Mouse (Mus musculus) Muller cell, postnatal 12 days (primary cell): ENCODE results near the gene Zc2hc1c.

Experiments used
- DNase-seq: peaks from one replicate; pipeline ENCODE4 v3.0.0-alpha.2; 2015; ENCODE audit errors: inconsistent ontology term

Zc2hc1c gene

DNA sequence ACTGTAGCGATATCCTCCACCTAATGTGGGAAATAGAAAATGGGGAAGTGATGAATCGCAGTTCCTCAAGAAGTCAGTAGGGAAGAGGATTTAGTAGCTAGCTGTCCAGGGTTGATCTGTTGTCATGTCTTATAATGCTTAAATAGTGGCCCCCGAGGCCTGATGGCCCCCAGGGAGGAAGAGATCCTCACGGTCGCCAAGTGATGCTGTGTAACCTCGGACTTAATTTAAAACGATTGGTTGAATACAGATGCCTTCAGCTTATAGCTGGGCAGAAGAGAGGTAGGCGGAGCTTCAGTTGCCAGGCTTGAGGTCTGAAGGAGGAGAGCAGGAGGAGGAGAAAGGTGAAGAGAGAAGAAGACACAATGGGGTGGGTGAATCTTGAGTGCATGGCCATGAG is 4.1 kb upstream of the Zc2hc1c start:
- no peak for DNase-seq

DNA sequence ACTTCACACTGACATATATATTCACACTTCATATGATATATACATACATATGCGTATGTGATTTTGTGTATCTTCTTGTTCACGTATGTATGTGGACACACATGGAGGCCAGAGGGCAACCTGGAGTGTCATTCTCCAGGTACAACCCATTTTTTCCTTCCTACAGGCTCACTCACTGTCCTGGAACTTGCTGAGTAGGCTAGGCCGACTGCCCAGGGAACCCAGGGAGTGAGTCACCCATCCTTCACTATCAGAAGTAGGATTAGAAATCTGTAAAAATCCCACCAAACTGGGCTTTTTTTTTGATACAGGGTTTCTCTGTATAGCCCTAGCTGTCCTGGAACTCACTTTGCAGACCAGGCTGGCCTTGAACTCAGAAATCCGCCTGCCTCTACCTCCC is 3.4 kb upstream of the Zc2hc1c start:
- no peak for DNase-seq

DNA sequence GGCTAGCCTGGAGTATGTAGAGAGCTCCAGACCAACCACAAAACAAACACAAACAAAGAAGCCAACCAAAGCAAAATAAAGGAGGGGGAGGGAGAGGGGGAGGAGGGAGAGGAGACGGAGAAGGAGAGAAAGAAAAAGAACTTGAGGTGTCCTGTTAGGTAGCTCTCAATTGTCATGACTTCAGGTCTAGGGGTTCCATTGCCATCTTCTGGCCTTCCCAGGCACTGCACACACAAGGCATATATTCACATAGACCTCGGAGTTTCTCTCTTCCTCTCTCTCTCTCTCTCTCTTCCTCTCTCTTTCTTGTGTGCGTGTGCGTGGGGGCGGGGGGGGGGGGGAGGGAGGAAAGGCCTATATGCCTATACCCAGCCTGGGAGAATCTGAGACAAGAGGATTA is 1.4 kb upstream of the Zc2hc1c start:
- no peak for DNase-seq

DNA sequence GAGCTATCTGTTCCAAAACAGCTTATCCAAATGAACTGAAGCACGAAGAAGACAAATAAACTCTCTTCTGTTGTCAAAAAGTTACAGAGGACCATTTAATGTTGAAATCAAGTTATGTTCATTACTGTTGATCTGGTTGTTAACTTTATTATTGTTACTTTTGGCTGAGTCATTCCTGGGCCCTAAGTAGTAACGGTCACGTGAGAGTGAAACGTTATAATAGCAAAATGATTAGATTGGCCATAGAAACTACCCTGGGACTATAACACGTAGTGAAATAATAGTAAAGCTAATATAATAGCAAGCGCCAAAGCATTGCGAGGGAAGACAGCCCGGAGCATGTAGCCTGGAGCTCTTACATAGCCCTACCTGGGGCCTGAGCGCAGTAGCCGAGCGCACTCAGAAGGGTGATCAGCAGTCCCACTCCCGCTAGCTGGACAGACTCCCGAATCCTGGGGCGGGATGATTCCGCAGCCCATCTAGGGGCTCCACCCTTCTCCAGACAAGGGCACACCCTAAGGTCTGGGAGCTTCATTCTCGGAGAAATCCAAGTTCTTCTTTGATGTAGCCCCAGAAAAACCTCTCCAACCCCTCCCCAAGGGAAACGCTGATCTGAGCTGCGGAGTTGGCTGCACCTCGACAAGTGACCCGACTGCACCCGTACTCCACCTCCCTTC is 444 bp upstream of the Zc2hc1c start, which contains the start of gene Acyp1:
TSS of gene Acyp1 (minus strand) at position 630 of the 677 bp plus-strand sequence.
- DNase-seq = peak; percentile 60

DNA sequence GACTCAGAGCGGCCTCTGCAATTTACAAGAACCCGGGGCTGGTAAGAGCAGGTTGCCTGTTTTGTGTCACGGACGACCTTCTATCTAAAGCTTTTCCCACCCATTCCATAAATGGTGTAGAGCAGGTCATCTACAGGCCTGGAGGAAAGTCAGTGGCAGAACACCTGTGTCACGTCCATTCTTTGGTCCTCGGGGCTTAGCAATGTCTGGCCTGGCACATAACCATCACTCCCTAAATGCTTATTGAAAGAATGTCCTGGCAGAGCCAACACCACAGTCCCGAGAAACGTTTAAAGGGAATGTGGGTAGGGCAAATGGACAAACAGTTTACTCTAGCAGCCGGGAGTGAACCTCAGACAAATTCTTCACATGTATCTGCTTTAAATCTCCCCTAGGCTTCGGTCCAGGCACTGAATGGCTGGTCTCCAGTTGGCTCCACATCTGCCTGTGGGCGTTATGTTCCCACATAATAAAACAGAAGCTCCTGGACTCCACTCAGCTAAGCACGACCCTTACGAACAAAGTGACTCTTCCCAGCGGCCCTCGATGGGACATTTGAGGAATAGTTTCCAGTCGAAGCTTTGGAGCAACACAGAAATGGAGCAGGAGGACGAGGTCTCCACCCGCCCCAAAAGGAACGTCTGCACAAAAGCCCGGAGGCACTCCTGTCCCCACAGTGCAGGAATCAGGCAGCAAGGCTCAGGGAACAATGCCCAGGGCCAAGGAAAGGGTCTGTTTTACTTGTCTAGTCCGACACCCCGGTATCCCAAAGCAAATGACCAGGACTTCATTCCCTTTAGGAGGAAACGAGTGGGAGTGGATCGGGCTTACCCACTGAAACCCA is 988 bp downstream of the Zc2hc1c start:
- DNase-seq = peak; percentile 77

DNA sequence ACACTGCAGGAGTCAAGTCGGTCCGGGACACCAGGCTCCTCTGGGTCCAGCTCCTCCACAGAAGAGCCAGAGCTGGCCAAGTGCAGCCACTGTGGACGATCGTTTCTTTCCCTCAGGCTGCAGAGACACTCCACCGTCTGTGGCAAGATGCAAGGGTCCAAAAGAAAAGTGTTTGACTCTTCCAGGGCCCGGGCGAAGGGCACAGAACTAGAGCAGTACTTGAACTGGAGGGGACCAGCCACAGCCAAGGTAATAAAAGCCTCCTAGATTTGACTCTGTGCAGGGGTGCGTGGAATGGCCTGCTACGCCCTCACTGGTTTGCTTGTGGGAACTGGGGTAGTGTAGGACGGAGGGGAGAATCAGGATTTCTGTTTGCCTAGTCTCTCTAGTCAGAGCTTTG is 2.2 kb downstream of the Zc2hc1c start:
- DNase-seq = no peak

DNA sequence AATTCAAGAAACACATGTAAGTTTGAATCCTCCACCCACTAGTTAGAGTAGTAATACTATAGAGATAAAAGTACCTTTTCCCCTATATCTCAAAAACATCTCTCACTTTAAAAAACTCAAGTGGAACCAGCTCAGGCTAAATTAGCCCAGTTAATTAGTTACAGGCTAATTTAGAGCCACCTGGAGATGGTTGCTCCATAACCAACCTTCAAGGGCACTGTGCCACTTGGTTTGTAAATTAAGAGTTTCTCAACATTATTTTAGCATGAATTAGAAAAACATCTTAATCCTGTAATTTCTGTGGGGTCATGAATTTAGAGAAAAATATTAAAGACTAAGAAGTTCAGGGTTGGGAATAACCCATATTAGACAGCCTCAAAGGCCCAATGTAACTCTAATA is 3.1 kb downstream of the Zc2hc1c start:
- DNase-seq = no peak

DNA sequence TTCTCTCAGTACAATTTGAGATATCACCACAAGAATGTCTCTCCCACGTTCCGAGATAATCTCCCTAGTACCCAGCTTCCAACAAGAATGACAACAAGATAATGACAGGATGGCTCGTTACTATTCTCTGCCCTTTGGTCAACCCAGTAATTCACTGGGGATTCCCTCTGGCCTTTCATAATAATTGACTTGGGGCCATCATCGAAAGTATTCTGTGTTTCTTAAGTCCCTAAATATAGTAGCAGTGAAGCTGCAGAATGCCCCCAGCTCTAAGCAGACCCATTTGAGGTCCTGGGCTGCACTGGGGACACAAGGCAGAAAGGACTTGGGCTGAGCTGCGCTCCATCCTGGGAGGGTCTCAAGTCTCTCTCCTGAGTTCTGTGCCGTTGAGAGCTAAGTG is 3.9 kb downstream of the Zc2hc1c start:
- no peak for DNase-seq

DNA sequence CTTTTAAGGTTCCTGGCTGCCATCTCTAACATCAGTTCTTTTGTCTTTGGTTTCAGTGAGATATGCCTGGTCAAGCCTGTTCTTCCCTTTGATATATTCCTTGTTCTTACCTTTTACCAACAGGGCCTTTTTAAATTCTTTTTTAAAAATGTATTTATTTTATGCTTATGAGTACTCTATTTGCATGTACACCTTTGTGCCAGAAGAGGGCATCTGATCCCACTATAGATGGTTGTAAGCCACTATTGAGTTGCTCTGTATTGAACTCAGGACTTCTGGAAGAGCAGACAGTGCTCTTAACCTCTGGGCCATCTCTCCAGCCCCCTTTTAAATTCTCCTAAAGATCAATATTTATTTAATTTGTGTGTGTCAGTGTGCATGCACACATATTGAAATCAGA is 4.5 kb downstream of the Zc2hc1c start:
- DNase-seq = no peak

GRCm38 (mm10) chr12:85295506-85295905 is 7.1 kb downstream of the Zc2hc1c start:
- no peak for DNase-seq

DNA sequence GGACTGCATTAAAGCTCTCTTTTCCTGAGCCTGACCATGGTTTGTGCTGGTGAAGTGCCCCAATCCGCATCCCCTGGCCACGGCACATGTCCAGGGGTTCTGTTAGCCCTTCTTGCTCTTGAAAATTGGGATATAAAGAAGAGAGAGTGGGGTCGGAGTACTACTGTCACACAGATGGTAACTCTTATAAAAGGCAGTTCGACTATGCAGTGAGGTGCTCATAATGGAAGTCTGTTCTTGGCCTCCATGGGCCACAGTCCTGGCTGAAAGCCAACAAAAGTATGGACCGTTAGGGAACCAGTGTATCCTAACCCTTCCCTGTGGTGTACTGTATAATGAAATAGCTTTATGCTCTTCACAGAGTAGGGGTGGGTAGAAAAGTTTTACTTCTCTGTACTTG is 8.5 kb downstream of the Zc2hc1c start:
- no peak for DNase-seq

DNA sequence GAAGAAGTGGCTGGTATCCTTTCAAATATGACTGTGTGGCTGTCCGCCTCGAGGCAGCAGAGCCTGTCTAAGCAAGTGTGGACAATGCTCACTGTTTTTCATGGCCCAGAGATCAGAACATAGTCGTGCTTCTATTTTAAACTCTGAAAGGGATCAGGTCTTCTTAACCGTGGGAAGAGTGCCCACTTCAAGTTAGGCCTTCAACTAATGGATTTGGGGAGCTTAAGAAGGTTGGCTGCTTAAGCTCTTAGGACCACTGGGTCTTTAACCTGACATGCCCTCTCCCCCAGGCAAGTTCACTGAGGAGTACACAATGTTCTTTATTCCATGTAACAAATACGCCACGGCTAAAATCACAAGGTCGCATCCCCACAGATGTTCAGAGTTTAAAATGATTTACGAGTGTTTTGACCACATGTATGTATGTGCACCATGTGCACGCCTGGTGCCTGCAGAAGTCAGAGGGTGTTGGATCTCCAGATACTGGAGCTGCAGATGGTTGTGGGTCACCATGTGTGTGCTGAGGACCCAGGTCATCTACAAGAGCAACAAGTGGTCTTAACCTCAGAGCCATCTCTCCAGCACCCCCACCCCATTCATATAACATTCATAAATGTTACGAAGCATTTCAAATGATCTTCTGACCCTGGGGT is 9.1 kb downstream of the Zc2hc1c start:
- no peak for DNase-seq

- no peak for DNase-seq
Observed at GRCm38 (mm10) chr12:85298127-85298834, 9.9 kb downstream of the Zc2hc1c start.

GRCm38 (mm10) chr12:85298835-85299180 is 10.4 kb downstream of the Zc2hc1c start:
- no peak for DNase-seq

- DNase-seq = no peak
Observed at GRCm38 (mm10) chr12:85303256-85303655, 14.9 kb downstream of the Zc2hc1c start.

DNA sequence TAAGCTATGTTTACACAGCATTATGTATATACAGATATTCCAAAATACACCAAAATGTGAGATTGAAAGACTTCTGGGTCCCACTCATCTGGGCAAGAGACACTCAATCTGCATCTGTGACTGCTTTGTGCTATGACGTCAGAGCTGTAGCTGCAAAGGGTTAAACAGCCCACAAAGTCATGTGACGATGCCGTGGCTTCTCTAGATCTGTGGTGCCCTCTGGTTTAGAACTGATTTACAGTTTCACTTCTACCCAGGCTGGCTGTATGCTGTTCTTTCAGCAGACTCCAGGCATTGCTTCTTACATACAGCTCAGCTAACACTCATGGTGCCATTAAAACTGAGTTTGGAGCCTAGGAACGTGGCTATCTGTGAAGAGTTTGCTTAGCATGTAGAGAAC is 16.3 kb downstream of the Zc2hc1c start:
- DNase-seq = no peak

DNA sequence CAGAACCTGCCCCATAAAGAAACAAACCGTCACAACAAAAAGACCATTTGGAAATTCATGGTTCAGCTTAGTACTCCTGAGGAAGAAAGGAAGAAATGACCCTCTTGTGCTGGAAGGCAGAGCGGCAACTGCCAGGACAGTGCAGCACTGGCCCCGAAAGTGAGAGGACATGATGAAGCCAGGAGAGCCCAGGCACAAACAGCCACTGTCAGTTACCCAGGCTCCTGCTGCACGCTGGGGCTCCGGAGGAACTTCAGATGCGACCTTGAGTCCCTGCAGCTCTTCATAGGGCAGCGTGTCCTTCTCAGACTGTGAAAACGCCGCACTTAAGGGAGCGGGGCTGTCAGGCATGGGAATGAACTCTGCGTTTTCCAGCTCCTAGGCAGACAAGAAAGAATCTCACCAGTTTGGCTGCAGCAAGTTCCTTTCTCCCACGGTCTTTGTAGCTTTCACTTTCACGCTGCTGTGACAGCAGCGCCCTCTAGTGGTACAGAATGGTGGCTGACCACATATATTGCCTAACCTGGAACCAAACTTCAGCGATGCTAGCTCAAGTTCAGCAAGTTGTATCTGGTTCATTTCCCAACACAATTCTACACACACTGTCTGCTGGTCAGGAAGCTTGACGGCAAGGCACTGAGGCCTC is 17.0 kb downstream of the Zc2hc1c start:
- DNase-seq = peak; percentile 70

DNA sequence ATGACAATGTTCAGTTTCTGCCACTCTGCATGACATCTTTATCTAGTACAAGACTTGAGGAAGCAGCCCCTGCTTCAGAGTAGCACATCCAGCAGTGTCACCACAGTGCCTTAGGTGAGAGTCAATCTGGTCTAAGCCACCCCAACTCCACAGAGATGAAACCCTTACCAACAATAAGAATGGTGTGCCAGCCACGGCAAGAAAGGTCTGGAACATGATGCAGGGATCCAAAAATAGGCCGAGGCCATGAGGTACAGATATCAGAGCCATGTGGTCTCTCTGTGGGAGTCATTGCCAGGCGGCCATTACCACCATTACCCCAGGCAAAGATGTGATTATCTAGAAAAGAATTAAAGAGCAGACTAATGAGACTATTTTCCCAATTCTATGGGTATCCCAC is 20.3 kb downstream of the Zc2hc1c start:
- DNase-seq = no peak

- peak; percentile 17 for DNase-seq
Observed at GRCm38 (mm10) chr12:85330153-85330552, 41.8 kb downstream of the Zc2hc1c start.

DNA sequence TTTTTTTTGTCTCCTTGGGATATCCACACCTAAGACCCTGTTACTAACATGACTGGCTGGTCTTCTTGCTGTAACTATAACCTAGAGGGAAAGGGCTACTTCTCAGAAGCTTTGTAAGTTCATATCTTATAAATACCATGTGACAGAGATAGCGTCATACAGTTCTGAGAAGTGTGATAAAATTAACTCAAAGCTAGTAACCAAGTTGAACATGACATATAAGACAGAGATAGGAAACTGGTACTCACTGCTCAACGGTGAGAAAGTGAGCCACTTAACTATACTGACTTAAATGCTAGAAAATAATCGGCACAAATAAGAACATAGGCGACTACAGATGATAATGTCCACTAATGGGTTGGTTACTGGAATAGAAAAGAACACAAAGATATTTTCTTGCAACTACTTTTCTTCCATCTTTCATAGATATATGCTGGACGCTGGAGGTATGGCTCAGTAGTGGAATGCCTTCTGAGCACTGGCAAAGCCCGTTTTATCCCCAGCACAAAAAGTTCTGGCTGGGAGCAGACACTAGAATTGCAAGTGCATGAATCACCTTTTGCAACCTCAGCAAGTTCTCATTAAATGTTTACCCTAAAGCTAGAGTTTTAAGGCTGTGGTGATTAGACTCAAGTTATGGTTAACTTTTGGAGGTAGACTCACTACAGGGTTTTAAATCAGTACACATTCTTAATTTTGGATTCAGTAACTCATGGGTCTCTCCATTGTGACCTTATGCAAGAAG is 49.3 kb downstream of the Zc2hc1c start:
- peak; percentile 41 for DNase-seq

GRCm38 (mm10) chr12:85338815-85339214 is 50.4 kb downstream of the Zc2hc1c start:
- no peak for DNase-seq
